Mouse (Mus musculus): ENCODE measurements around the gene Cep104. TPM values are rescaled to one million over a fixed set of nuclear protein-coding genes. Genes with fewer than 3 reads are reported as not detected.

The Cep104 gene
- total RNA-seq, 2 experiments from 2014 or later: 22.7 to 25.0 TPM

- no peak for DNase-seq (ENCODE audit: low spot score in 2 of 2)
Observed at GRCm38 (mm10) chr4:154037123-154037522, 62.1 kb downstream of the Cep104 start.

DNA sequence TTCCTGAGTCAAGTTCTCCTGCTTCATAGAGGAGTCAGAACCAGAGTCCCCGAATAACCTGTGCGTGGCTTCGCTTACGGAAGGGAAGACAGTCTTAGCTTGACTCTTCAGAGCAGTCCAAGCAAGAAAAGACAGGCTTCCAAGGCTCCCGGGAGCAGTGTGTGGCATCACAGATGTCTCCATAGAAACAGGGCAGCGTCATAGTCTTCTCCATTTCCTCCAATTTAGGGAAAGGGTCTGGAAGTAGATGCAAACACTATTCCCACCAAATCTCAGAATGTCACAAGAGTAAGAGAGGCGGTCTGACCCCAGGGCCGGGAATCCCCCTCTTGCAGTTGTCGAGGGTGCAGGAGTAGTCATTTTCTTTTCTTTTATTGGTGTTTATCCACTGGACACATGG is 67.6 kb downstream of the Cep104 start, which contains the start of gene Ccdc27:
Ccdc27 (minus strand) TSS at position 101 of the 400 bp plus-strand sequence.
- no peak for DNase-seq (ENCODE audit: low spot score in 2 of 2)

GRCm38 (mm10) chr4:154045837-154046236 is 70.8 kb downstream of the Cep104 start:
- no peak for DNase-seq (ENCODE audit: low spot score in 2 of 2)

- DNase-seq (ENCODE audit: low spot score in 2 of 2): no peak
Observed at GRCm38 (mm10) chr4:154051401-154051800, 76.4 kb downstream of the Cep104 start.

- DNase-seq (ENCODE audit: low spot score in 2 of 2): no peak
Observed at GRCm38 (mm10) chr4:154053065-154053464, 78.1 kb downstream of the Cep104 start.

DNA sequence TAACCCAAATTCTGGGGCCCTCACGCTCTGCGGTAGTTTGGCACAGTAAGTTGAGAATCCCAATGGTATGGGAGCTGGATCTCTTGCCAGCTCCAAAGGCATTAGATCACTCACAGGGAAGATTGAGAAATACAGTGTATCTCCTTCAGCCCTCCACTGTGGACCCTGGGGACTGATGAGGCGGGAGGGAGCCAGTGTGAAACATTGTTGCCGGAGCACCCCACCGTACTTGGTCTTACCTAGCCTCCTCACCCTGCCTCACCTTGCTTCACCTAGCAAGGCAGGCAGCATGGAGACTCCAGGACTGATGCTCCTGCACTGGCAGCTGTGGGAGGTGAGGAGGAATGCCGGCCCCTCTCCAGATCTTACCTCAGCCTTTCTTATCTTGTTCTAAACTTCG is 80.5 kb downstream of the Cep104 start:
- DNase-seq (ENCODE audit: low spot score in 2 of 2): no peak

GRCm38 (mm10) chr4:154056046-154056445 is 81.1 kb downstream of the Cep104 start:
- no peak for DNase-seq (ENCODE audit: low spot score in 2 of 2)

- DNase-seq (ENCODE audit: low spot score in 2 of 2): no peak
Observed at GRCm38 (mm10) chr4:154056661-154057060, 81.7 kb downstream of the Cep104 start.

DNA sequence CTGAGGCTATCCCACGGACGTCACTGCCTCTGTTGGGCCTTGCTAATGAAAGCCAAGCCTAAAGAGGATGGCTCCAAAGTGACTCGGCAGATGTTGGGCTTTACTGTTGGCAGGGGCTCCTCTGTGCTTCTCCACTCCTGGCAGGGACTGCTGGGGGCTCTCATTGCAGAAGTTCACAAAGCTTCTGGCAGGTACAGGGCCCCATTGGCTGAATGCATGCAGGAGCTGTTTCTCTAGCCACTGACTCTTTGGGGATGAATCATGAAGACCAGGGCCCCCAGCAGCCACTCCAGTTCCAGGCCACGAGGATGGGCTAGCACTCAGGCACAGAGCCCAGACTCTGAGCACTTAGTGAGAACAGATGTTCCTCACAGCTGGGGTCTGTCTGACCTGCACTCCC is 82.7 kb downstream of the Cep104 start:
- DNase-seq (ENCODE audit: low spot score in 2 of 2): no peak

Other genes with a start within 250 kb of the Cep104 start
- gene A430005L14Rik, start 18.0 kb upstream of the Cep104 start, total RNA-seq (2021): 10 to 100 TPM; 15.4 to 16.9 TPM
- gene Dffb, start 68 bp upstream of the Cep104 start, total RNA-seq (2021): 1 to 10 TPM; 2.8 to 3.2 TPM
- 10 to 100 TPM; 54.8 to 55.4 TPM for gene Lrrc47, start 36.5 kb downstream of the Cep104 start, total RNA-seq (2021)
- 10 to 100 TPM; 48.5 to 54.2 TPM for gene Smim1, start 51.0 kb downstream of the Cep104 start, total RNA-seq (2021)
- not detected for gene Ccdc27, start 67.5 kb downstream of the Cep104 start, total RNA-seq (2021)
- gene Trp73, start 165.0 kb downstream of the Cep104 start, total RNA-seq (2021): not detected
- gene Wrap73, start 167.2 kb downstream of the Cep104 start, total RNA-seq (2021): 10 to 100 TPM; 14.2 to 21.1 TPM
- gene Tprgl, start 185.5 kb downstream of the Cep104 start, total RNA-seq (2021): 100 to 1,000 TPM; 155 to 172 TPM
- 1 to 10 TPM; 2.5 to 4.3 TPM for gene Megf6, start 195.5 kb downstream of the Cep104 start, total RNA-seq (2021)

Measured in adrenal gland, adult 18-20 months (tissue).